ENCODE assay signal across 1 mouse cellular context in the genomic region with DNA sequence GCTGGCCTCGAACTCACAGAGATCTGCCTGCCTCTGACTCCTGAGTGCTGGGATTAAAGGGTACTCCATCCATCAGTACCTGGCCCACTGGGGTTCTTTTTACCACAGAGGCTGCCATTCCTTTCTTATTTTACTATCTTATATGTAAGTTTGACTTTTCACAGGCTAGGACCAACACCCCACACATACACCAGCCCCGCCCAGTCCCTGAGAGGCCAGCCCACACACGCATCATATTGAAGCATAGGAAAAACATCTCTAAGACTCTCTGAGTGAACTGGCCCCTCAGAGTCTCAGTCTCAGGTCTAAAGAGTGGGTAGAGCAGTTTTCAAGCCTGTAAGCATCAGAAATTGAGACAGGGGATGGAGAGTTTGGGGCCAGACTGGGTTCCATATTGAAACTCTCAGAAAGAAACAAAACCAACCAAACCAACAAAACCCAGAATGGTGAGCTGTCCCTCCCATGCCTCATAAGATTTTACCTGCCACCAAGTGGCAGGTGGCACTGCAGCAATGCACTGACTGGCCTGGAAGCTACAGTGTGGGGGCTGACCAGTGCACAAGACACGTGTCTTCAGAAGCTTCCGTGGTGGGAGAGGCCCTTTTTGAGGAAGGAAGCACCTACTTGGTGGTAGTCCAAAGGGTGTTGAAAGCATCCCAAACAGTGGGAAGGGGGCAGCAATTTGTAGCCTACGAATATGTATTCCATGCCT.
TF ChIP-seq lines count a peak whose summit lies in the region.

No protein-coding gene starts in this region.

TF ChIP-seq in CH12.LX, 34 proteins besides CTCF, POLR2A, EP300 and RAD21 (continued from another document):
- TF ChIP-seq KAT2A (IDR thresholded peaks at IDR 0.05; ENCODE audit: insufficient replicate concordance, low read length) (no peak), RCOR1 (conservative IDR thresholded peaks at IDR 0.05; ENCODE audit: low read depth, low read length) (no peak), ETS1 (conservative IDR thresholded peaks at IDR 0.05; ENCODE audit: low read depth, low read length) (no peak), ELF1 (IDR thresholded peaks at IDR 0.05; ENCODE audit: low read depth, low read length) (no peak), UBTF (IDR thresholded peaks at IDR 0.05; ENCODE audit: low read depth, low read length) (no peak), POLR2AphosphoS2 (IDR thresholded peaks at IDR 0.05; ENCODE audit: low read depth, low read length) (no peak), E2F4 (IDR thresholded peaks at IDR 0.05; ENCODE audit: insufficient replicate concordance, low read depth, low read length) (no peak), ZNF384 (IDR thresholded peaks at IDR 0.05; ENCODE audit: low read depth, low read length) (no peak), MXI1 (IDR thresholded peaks at IDR 0.05; ENCODE audit: low read depth, low read length) (peak; percentile 76; the same call in 1 of the 2 replicates), TBP (conservative IDR thresholded peaks at IDR 0.05; ENCODE audit: low read depth, low read length) (no peak), BHLHE40 (IDR thresholded peaks at IDR 0.05; ENCODE audit: low read depth, low read length) (peak; percentile 54; the same call in 1 of the 2 replicates), GABPA (IDR thresholded peaks at IDR 0.05; ENCODE audit: insufficient replicate concordance, low read depth, low read length) (no peak), ZC3H11A (IDR thresholded peaks at IDR 0.05; ENCODE audit: low read depth, low read length) (no peak), NRF1 (IDR thresholded peaks at IDR 0.05; ENCODE audit: low read depth, low read length) (no peak), CHD1 (IDR thresholded peaks at IDR 0.05; ENCODE audit: low read depth, low read length) (0 out of 2 replicates have a peak, but pooled peaks have one; percentile 13), ZKSCAN1 (IDR thresholded peaks at IDR 0.05; ENCODE audit: borderline replicate concordance, low read depth, low read length) (no peak), IRF4 (IDR thresholded peaks at IDR 0.05; ENCODE audit: low read depth, low read length) (no peak), SIN3A (IDR thresholded peaks at IDR 0.05; ENCODE audit: low read length) (no peak; the same call in 1 of the 2 replicates), MYC (IDR thresholded peaks at IDR 0.05; ENCODE audit: low read depth, low read length) (no peak), MAX (IDR thresholded peaks at IDR 0.05; ENCODE audit: low read length) (peak; percentile 97), HCFC1 (IDR thresholded peaks at IDR 0.05; ENCODE audit: low read depth, low read length) (no peak), JUN (IDR thresholded peaks at IDR 0.05; ENCODE audit: insufficient read depth, low read depth, low read length) (no peak), NELFE (IDR thresholded peaks at IDR 0.05; ENCODE audit: low read depth, low read length) (no peak; the same call in 1 of the 2 replicates), PAX5 (IDR thresholded peaks at IDR 0.05; ENCODE audit: low read length) (no peak)
